Mouse (Mus musculus): ENCODE results near the gene A3galt2. TPM values are rescaled to one million over a fixed set of nuclear protein-coding genes. Genes with fewer than 3 reads are reported as not detected.
A peak's percentile ranks its signal among the peaks of the same experiment; 100 is the strongest.

The A3galt2 gene
- under 1 TPM; 0.45 to 0.64 TPM for total RNA-seq (2021)
- long read RNA-seq, result 0 reads

GRCm38 (mm10) chr4:128755064-128755463 lies at the start of gene A3galt2:
Gene A3galt2, plus strand, starts transcription at chr4:128755364.
- no peak for DNase-seq (ENCODE audit: low spot score in 2 of 2)

DNA sequence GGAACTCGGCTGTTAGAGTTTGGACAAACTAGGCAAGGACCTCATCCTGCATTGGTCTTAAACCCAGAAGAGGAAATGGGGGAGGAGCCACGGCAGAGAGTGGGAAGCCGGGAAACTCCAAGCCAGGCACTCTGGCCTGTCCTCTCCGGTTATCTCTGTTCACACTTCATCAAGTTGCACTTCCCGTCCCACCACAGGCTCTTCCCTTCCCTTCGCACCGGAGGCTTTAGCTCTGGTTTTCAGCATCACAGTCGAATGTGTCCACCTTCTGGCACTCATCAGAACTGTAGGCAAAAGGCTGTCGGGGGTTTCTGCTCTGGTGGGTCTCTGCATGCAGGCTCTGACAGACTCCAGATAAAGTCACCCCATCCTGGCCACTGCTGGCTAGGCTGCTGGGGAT lies 48.5 kb upstream of the A3galt2 start:
- DNase-seq (ENCODE audit: low spot score in 2 of 2), result no peak

DNA sequence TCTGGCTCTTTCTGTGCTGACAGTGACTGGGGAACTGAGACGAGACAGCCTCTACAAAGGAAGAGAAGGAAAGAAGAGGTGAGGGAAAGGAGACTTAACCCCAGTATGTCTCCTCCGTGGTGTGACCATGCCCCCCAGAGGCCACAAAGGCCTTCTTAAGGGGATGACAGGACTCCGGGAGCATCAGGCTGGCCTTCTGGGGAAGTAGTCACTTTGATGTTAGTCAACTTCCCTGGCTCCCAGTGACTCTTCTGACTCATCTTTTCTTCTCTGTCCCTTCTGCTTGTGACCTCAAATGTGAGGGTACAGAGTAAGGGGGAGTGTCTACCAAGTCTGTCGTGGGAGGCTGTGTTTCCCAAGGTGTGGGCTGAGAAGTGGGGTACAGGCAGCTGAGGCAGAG lies 47.8 kb upstream of the A3galt2 start:
- DNase-seq (ENCODE audit: low spot score in 2 of 2), result no peak

- no peak for DNase-seq (ENCODE audit: low spot score in 2 of 2)
Measured at GRCm38 (mm10) chr4:128709061-128709780, 45.9 kb upstream of the A3galt2 start.

- no peak for DNase-seq (ENCODE audit: low spot score in 2 of 2)
Measured at GRCm38 (mm10) chr4:128709781-128710166, 45.4 kb upstream of the A3galt2 start.

DNA sequence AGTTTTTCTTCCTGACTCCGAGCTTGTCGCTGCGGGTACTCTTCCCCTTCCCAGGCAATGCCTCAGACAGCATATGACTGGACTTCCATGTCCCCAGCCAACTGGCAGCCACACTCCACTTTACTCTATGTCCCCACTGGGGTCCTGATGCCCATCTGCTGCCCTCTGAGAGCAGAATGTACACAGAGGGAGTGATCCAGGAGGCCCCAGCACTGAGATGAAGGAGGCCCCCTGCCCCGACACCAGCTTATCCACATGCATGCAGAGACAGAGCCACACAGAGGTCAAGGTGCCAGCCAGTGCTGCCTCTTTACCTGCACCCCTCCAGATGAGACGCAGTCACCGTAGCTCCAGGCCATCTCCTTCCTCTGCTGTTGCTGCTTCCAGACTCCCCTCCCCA lies 44.9 kb upstream of the A3galt2 start:
- DNase-seq (ENCODE audit: low spot score in 2 of 2), result no peak

DNA sequence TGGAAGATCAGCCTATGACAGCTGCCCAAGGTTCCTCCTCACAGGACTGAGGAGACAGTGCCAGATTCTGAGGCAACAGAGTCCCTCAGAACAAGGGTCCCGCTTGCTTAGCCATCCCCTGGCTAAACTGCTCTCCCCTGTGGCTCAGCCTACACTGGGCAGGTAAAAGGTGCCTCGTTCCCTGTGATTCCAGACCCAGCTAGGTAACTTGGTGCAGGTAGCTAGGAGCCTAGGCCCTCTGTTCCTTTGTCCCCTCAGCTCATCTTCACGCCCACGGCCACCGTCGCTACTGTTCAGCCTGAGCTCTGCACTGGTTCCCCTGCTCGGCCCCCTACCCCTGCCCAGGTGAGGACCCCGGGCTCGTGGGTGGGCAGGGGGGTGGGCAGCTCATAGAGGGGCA lies 44.4 kb upstream of the A3galt2 start:
- no peak for DNase-seq (ENCODE audit: low spot score in 2 of 2)

- peak; percentile 95 for DNase-seq (ENCODE audit: low spot score in 2 of 2)
Measured at GRCm38 (mm10) chr4:128711455-128712135, 43.6 kb upstream of the A3galt2 start.

DNA sequence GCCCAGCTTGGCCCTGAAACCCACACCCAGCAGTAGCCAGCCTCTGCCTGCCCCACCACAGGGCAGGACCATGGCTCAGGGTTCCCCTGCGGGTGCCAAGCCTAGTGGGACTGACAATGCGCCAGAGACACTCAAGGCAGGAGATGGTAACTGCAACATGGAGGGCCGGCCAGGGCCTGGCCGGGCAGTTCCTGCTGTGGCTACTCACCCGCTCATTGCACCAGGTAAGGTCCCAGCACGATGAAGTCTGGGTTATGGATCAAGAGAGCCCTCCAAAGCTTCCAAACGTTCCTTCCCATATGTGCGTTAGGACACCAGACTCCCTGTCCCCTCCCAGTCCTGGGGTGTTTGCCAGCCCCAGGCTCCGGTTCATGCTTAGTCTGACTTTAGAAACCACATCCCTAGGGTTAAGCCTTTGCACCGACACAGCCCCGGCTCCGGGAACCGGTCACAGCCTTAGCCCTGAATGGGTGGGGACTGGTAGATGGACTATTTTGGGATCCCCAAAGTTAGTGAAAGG lies 43.0 kb upstream of the A3galt2 start:
- DNase-seq (ENCODE audit: low spot score in 2 of 2), result no peak

DNA sequence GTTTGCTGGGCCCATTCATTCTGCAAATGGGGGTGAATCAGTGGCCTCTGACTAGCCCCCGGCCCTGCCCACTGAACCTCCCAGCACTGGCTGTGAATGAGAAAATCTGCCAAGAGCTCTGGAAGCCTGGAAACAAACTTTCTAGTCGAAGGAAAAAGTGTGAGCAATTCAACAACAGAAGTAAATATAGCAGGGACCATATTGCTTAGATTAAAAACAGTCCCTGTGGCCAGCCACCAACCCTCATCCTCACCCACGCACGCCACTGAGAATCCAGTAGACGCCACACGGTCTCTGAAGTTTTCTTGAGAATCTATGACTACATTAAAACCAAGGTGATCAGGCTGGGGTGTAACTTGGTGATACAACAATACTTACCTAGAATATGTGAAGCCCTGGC lies 42.2 kb upstream of the A3galt2 start:
- no peak for DNase-seq (ENCODE audit: low spot score in 2 of 2)

- DNase-seq (ENCODE audit: low spot score in 2 of 2), result peak; percentile 67 to 74
Measured at GRCm38 (mm10) chr4:128715241-128716204, 39.6 kb upstream of the A3galt2 start.

DNA sequence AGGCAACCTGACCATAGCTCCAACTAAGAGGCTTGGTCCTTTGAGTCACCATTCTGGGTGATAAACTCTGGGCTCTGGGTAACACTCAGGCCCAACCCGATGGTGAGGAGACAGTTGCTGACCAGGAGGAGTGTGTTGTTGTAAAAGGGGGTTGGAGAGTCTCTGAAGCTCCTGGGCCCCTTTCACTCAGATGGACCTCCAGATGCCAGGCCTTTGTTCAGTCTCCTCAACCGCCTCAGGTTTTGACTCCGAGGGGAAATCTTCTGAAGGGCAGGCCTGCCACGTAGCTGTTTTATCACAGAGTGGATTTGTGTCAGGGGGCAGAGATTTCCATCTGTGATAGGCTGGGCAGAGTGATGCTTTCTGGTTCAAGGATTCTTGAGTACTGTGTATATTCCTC lies 38.9 kb upstream of the A3galt2 start:
- DNase-seq (ENCODE audit: low spot score in 2 of 2), result no peak

DNA sequence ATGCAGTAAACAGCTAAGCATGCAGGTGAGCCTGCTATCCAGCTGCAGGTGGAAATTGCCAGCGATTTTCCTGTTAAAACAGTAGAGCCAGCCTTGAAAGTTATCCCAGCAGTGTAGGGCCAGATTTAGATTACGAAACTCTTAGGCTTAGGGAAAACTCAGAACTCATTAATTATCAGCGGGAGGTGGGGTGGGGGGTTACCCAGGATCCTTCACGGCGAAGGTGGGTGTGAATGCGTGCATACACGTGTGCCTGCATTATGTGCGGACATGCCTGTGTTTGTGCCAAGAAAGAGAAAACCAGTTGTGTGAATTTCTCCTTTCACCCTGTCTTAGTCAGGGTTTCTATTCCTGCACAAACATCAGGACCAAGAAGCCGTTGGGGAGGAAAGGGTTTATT lies 38.4 kb upstream of the A3galt2 start:
- no peak for DNase-seq (ENCODE audit: low spot score in 2 of 2)

GRCm38 (mm10) chr4:128720110-128720509 lies 35.1 kb upstream of the A3galt2 start:
- DNase-seq (ENCODE audit: low spot score in 2 of 2), result peak in 1 of 2 experiments; percentile 68

DNA sequence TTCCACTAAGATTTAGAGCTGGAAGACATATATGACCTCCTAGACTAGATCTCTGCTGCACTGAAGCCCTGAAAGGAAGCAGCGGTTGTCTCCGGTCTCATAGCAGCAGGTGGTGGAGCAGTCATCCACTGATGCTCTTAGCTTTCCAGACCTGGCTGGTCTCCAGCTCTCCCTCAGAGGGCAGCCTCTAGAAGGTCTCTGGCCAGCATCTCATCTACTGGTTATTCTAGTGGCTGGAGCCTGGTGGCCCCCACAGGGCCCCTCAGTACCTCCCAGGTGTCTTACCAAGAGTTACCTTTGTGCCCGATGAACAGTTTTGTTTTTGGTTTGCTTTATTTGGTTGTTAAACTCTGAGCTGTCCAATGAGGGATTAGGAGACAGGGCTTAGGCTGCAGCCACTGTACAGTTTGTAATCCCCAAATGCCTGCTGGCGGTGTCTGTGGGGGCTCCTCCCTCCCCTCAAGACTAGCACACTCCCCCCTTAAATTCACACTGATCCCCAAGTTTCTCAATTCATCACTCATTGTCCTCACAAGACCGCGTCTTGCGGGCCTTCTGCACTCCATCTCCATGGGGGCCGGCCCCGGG lies 34.0 kb upstream of the A3galt2 start:
- no peak for DNase-seq (ENCODE audit: low spot score in 2 of 2)

GRCm38 (mm10) chr4:128721761-128722160 lies 33.4 kb upstream of the A3galt2 start:
- DNase-seq (ENCODE audit: low spot score in 2 of 2), result no peak

DNA sequence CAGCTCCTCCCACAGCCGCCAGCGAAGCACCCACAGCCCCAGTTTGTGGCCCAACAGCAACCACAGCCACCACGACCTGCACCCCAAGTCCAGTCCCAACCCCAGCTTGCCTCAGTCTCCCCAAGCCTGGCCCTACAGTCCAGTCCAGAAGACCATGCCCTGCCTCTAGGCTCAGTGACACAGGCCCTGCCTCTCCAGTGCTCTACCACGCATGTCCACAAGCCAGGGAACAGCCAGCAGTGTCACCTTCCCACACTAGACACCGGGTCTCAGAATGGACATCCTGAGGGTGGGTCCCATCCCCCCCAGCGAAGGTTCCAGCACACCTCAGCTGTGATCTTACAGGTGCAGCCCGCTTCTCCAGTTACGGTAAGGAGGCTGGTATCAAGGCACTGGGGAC lies 32.2 kb upstream of the A3galt2 start:
- DNase-seq (ENCODE audit: low spot score in 2 of 2), result no peak

DNA sequence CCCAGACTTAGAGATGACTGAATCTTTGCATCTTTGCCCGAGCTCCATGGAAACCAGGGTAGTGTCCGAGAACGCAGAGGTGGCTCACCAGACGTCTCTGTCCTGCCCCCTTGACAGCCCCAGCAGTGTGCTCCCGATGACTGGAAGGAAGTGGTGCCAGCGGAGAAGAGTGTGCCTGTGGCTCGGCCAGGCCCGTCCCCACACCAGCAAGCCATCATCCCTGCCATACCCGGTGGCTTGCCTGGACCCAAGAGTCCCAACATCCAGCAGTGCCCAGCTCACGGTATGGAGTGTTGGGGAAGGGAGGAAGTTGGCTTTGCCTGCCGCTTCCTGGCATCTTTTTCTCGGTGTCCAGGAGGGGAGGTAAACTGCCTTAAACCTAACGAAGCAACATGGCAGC lies 31.7 kb upstream of the A3galt2 start:
- DNase-seq (ENCODE audit: low spot score in 2 of 2), result no peak

- no peak for DNase-seq (ENCODE audit: low spot score in 2 of 2)
Measured at GRCm38 (mm10) chr4:128724059-128724458, 31.1 kb upstream of the A3galt2 start.

- peak; percentile 75 to 88 for DNase-seq (ENCODE audit: low spot score in 2 of 2)
Measured at GRCm38 (mm10) chr4:128727019-128727720, 28.0 kb upstream of the A3galt2 start.

Data from layer of hippocampus, postnatal 10 days (tissue).